Mouse (Mus musculus) intestine, embryonic 15.5 days (tissue): ENCODE measurements at regions not wholly inside any gene's neighbourhood (a gene's known extent, or its start where the extent isn't known, plus 50 kb on each side); places are given as distances from the start of the nearest gene placed in this dataset.

Source experiments
- ATAC-seq: fragments of 200-750 bp; cut with Nextera tagmentation; 2 replicates; pipeline ENCODE4 v1.8.0; 2017; ENCODE audit warnings: moderate TSS enrichment, moderate library complexity
- H3K27ac ChIP-seq: fragments of 300-500 bp; sonication (generic); 2 replicates; pipeline ENCODE4 v1.5.1; 2015; ENCODE audit warnings: mild to moderate bottlenecking, inconsistent platforms
- H3K27me3 ChIP-seq: fragments of 300-500 bp; sonication (generic); replicated peaks from 2 replicates; pipeline ENCODE4 v1.6.1; 2015; ENCODE audit warnings: inconsistent platforms
- H3K36me3 ChIP-seq: fragments of 300-500 bp; sonication (generic); 2 replicates; pipeline ENCODE4 v1.6.1; 2015; ENCODE audit warnings: inconsistent platforms
- H3K4me1 ChIP-seq: fragments of 300-500 bp; sonication (generic); replicated peaks from 2 replicates; pipeline ENCODE4 v1.6.1; 2015; ENCODE audit warnings: inconsistent platforms
- H3K4me2 ChIP-seq: fragments of 300-500 bp; sonication (generic); replicated peaks from 2 replicates; pipeline ENCODE4 v1.6.1; 2015; ENCODE audit warnings: mild to moderate bottlenecking, inconsistent platforms
- H3K4me3 ChIP-seq: fragments of 300-500 bp; sonication (generic); replicated peaks from 2 replicates; pipeline ENCODE4 v1.5.1; 2015; ENCODE audit warnings: inconsistent platforms
- H3K9ac ChIP-seq: fragments of 300-500 bp; sonication (generic); 2 replicates; pipeline ENCODE4 v1.6.1; 2015; ENCODE audit warnings: inconsistent platforms
- H3K9me3 ChIP-seq: fragments of 300-500 bp; sonication (generic); 2 replicates; pipeline ENCODE4 v1.6.1; 2016; ENCODE audit warnings: inconsistent platforms
- WGBS: fragments of 180-500 bp; shearing (Covaris S2); methylation state at CpG from one replicate; pipeline ENCODE4 v1.1.7; 2015; 5-methylcytosine and 5-hydroxymethylcytosine counted together

- H3K4me2 ChIP-seq, result no peak overlapping the region
- no peak overlapping the region for H3K27ac ChIP-seq
- 87% methylated on average over 5 of the region's 5 CpGs for WGBS
- ATAC-seq, result no peak
- H3K4me1 ChIP-seq, result 0 out of 2 replicates have a peak, but pooled peaks cover 4% of the 10 kb centered on the region
- H3K27me3 ChIP-seq, result no peaks in the 10 kb centered on the region; the same call in 1 of the 2 replicates
- no peak overlapping the region for H3K4me3 ChIP-seq
- no peaks in the 10 kb centered on the region for H3K36me3 ChIP-seq
- no peak overlapping the region for H3K9ac ChIP-seq
- H3K9me3 ChIP-seq, result no peaks in the 10 kb centered on the region
Observed at GRCm38 (mm10) chr6:52435358-52435757, 122.1 kb downstream of the Evx1 start.

- no peak overlapping the region for H3K9ac ChIP-seq
- H3K27me3 ChIP-seq, result peaks cover 3% of the 10 kb centered on the region; the same call in 1 of the 2 replicates
- H3K4me1 ChIP-seq, result peaks cover 8% of the 10 kb centered on the region
- WGBS, result 51% methylated on average over 8 of the region's 8 CpGs
- no peak overlapping the region for H3K27ac ChIP-seq
- H3K4me2 ChIP-seq, result no peak overlapping the region
- no peaks in the 10 kb centered on the region for H3K36me3 ChIP-seq
- no peak for ATAC-seq
- no peak overlapping the region for H3K4me3 ChIP-seq
- no peaks in the 10 kb centered on the region for H3K9me3 ChIP-seq
Observed at GRCm38 (mm10) chr6:52438366-52438765, 125.1 kb downstream of the Evx1 start.

- Histone ChIP-seq H3K4me3 (no peak overlapping the region), H3K27ac (no peak overlapping the region), H3K36me3 (no peaks in the 10 kb centered on the region), H3K4me2 (no peak overlapping the region), H3K4me1 (peaks cover 11% of the 10 kb centered on the region), H3K9ac (no peak overlapping the region), H3K27me3 (peaks cover 3% of the 10 kb centered on the region; the same call in 1 of the 2 replicates), H3K9me3 (no peaks in the 10 kb centered on the region)
- no peak for ATAC-seq
- WGBS, result 67% methylated on average over 7 of the region's 7 CpGs
Observed at GRCm38 (mm10) chr6:52439204-52439603, 125.9 kb downstream of the Evx1 start.

- Histone ChIP-seq H3K4me3 (no peak overlapping the region), H3K9me3 (no peaks in the 10 kb centered on the region), H3K9ac (no peak overlapping the region), H3K36me3 (no peaks in the 10 kb centered on the region), H3K27ac (no peak overlapping the region), H3K27me3 (0 out of 2 replicates have a peak, but pooled peaks cover 3% of the 10 kb centered on the region), H3K4me2 (no peak overlapping the region), H3K4me1 (peaks cover 11% of the 10 kb centered on the region)
- WGBS, result 70% methylated on average over 3 of the region's 3 CpGs
- ATAC-seq, result no peak
Observed at GRCm38 (mm10) chr6:52440160-52440559, 126.9 kb downstream of the Evx1 start.

- no peaks in the 10 kb centered on the region for H3K36me3 ChIP-seq
- no peak overlapping the region for H3K4me3 ChIP-seq
- 0 out of 2 replicates have a peak, but pooled peaks cover 5% of the 10 kb centered on the region for H3K27me3 ChIP-seq
- 36% methylated on average over 24 of the region's 24 CpGs for WGBS
- no peaks in the 10 kb centered on the region for H3K9me3 ChIP-seq
- peaks cover 9% of the 10 kb centered on the region for H3K4me1 ChIP-seq
- H3K4me2 ChIP-seq, result peak overlapping the region; percentile 36
- H3K27ac ChIP-seq, result no peak overlapping the region
- ATAC-seq, result peak; percentile 49; the same call in 1 of the 2 replicates
- H3K9ac ChIP-seq, result no peak overlapping the region
Observed at GRCm38 (mm10) chr6:52443112-52443984, 130.1 kb downstream of the Evx1 start.

- no peak overlapping the region for H3K9ac ChIP-seq
- H3K9me3 ChIP-seq, result no peaks in the 10 kb centered on the region
- no peak overlapping the region for H3K27ac ChIP-seq
- H3K4me2 ChIP-seq, result no peak overlapping the region
- no peaks in the 10 kb centered on the region for H3K4me1 ChIP-seq
- H3K4me3 ChIP-seq, result no peak overlapping the region
- ATAC-seq, result no peak
- H3K36me3 ChIP-seq, result no peaks in the 10 kb centered on the region
- H3K27me3 ChIP-seq, result no peaks in the 10 kb centered on the region
- 66% methylated on average over 11 of the region's 11 CpGs for WGBS
Observed at GRCm38 (mm10) chr6:52458828-52459227, 145.5 kb downstream of the Evx1 start.

- Histone ChIP-seq H3K36me3 (no peaks in the 10 kb centered on the region), H3K4me1 (no peaks in the 10 kb centered on the region), H3K4me2 (no peak overlapping the region), H3K27ac (no peak overlapping the region), H3K9me3 (no peaks in the 10 kb centered on the region), H3K27me3 (no peaks in the 10 kb centered on the region), H3K4me3 (no peak overlapping the region), H3K9ac (no peak overlapping the region)
- 91% methylated on average over 2 of the region's 2 CpGs for WGBS
- ATAC-seq, result no peak
Observed at GRCm38 (mm10) chr6:52461186-52461585, 147.9 kb downstream of the Evx1 start.

GRCm38 (mm10) chr6:52463369-52463768, 150.1 kb downstream of the Evx1 start:
- ATAC-seq, result no peak
- Histone ChIP-seq H3K9ac (no peak overlapping the region), H3K9me3 (no peaks in the 10 kb centered on the region), H3K4me1 (no peaks in the 10 kb centered on the region), H3K4me2 (no peak overlapping the region), H3K4me3 (no peak overlapping the region), H3K27ac (no peak overlapping the region), H3K36me3 (no peaks in the 10 kb centered on the region), H3K27me3 (no peaks in the 10 kb centered on the region)
- WGBS, result 88% methylated on average over 12 of the region's 12 CpGs

GRCm38 (mm10) chr6:52464571-52464970, 151.3 kb downstream of the Evx1 start:
- H3K4me2 ChIP-seq, result no peak overlapping the region
- H3K27me3 ChIP-seq, result no peaks in the 10 kb centered on the region
- no peaks in the 10 kb centered on the region for H3K9me3 ChIP-seq
- H3K4me1 ChIP-seq, result no peaks in the 10 kb centered on the region
- WGBS, result 70% methylated on average over 3 of the region's 3 CpGs
- H3K27ac ChIP-seq, result no peak overlapping the region
- ATAC-seq, result no peak
- H3K36me3 ChIP-seq, result no peaks in the 10 kb centered on the region
- H3K4me3 ChIP-seq, result no peak overlapping the region
- H3K9ac ChIP-seq, result no peak overlapping the region

- H3K36me3 ChIP-seq, result no peaks in the 10 kb centered on the region
- H3K4me2 ChIP-seq, result no peak overlapping the region
- H3K27me3 ChIP-seq, result no peaks in the 10 kb centered on the region
- ATAC-seq, result no peak
- H3K27ac ChIP-seq, result no peak overlapping the region
- no peaks in the 10 kb centered on the region for H3K4me1 ChIP-seq
- no peak overlapping the region for H3K9ac ChIP-seq
- 71% methylated on average over 9 of the region's 9 CpGs for WGBS
- H3K9me3 ChIP-seq, result no peaks in the 10 kb centered on the region
- H3K4me3 ChIP-seq, result no peak overlapping the region
Observed at GRCm38 (mm10) chr6:52465834-52466525, 152.7 kb downstream of the Evx1 start.

- H3K9me3 ChIP-seq, result no peaks in the 10 kb centered on the region
- H3K27ac ChIP-seq, result no peak overlapping the region
- 0 out of 2 replicates have a peak, but pooled peaks cover 3% of the 10 kb centered on the region for H3K27me3 ChIP-seq
- WGBS, result 81% methylated on average over 13 of the region's 13 CpGs
- H3K36me3 ChIP-seq, result no peaks in the 10 kb centered on the region
- no peak overlapping the region for H3K9ac ChIP-seq
- ATAC-seq, result no peak
- H3K4me1 ChIP-seq, result no peaks in the 10 kb centered on the region
- no peak overlapping the region for H3K4me2 ChIP-seq
- no peak overlapping the region for H3K4me3 ChIP-seq
Observed at GRCm38 (mm10) chr6:52470831-52471230, 157.5 kb downstream of the Evx1 start.

- Histone ChIP-seq H3K4me2 (no peak overlapping the region), H3K27ac (no peak overlapping the region), H3K4me1 (no peaks in the 10 kb centered on the region), H3K36me3 (no peaks in the 10 kb centered on the region), H3K4me3 (no peak overlapping the region), H3K27me3 (0 out of 2 replicates have a peak, but pooled peaks cover 3% of the 10 kb centered on the region), H3K9me3 (no peaks in the 10 kb centered on the region), H3K9ac (no peak overlapping the region)
- WGBS, result 86% methylated on average over 1 of the region's 1 CpGs
- ATAC-seq, result no peak
Observed at GRCm38 (mm10) chr6:52471384-52471957, 158.2 kb downstream of the Evx1 start.
